Mouse (Mus musculus) kidney, adult 9 months (tissue): Measurements from ENCODE around the gene Psmd10.

ENCODE experiments used
- DNase-seq: peaks from one replicate; pipeline ENCODE4 v3.0.0; 2022

Gene Psmd10

GRCm38 (mm10) chrX:140956272-140956940 is at the start of gene Psmd10, which contains the start of gene Atg4a:
Gene Psmd10 (minus strand): TSS chrX:140956728.
Gene Atg4a (plus strand): TSS chrX:140956907.
- DNase-seq, result peak; percentile 97

- no peak for DNase-seq
Measured at GRCm38 (mm10) chrX:140998885-140999284, 42.4 kb upstream of the Psmd10 start.

GRCm38 (mm10) chrX:140997912-140998545 is 41.5 kb upstream of the Psmd10 start:
- DNase-seq, result no peak

GRCm38 (mm10) chrX:140996909-140997516 is 40.5 kb upstream of the Psmd10 start:
- DNase-seq, result no peak

GRCm38 (mm10) chrX:140985256-140985655 is 28.7 kb upstream of the Psmd10 start:
- peak; percentile 61 for DNase-seq

- DNase-seq, result no peak
Measured at GRCm38 (mm10) chrX:140984795-140985194, 28.3 kb upstream of the Psmd10 start.

GRCm38 (mm10) chrX:140983206-140983960 is 26.9 kb upstream of the Psmd10 start:
- peak; percentile 53 for DNase-seq

- no peak for DNase-seq
Measured at GRCm38 (mm10) chrX:140980163-140980562, 23.6 kb upstream of the Psmd10 start.

- DNase-seq, result peak; percentile 33
Measured at GRCm38 (mm10) chrX:140979546-140979945, 23.0 kb upstream of the Psmd10 start.

- no peak for DNase-seq
Measured at GRCm38 (mm10) chrX:140978943-140979342, 22.4 kb upstream of the Psmd10 start.

- DNase-seq, result no peak
Measured at GRCm38 (mm10) chrX:140956959-140957358, 431 bp upstream of the Psmd10 start.

- DNase-seq, result no peak
Measured at GRCm38 (mm10) chrX:140953618-140954017, 2.9 kb downstream of the Psmd10 start.

GRCm38 (mm10) chrX:140936271-140936670 is 20.3 kb downstream of the Psmd10 start:
- peak; percentile 3 for DNase-seq

- DNase-seq, result no peak
Measured at GRCm38 (mm10) chrX:140933263-140933662, 23.3 kb downstream of the Psmd10 start.

GRCm38 (mm10) chrX:140932066-140932465 is 24.5 kb downstream of the Psmd10 start:
- DNase-seq, result peak; percentile 5

- no peak for DNase-seq
Measured at GRCm38 (mm10) chrX:140921321-140921720, 35.2 kb downstream of the Psmd10 start.

- no peak for DNase-seq
Measured at GRCm38 (mm10) chrX:140907360-140907759, 49.2 kb downstream of the Psmd10 start, which contains the start of gene Vsig1. Gene Vsig1 (plus strand): TSS chrX:140907608.

GRCm38 (mm10) chrX:140903487-140903886 is 53.0 kb downstream of the Psmd10 start:
- DNase-seq, result no peak
